Mouse (Mus musculus): ENCODE data around the gene Epb41l3.

Epb41l3 gene

GRCm38 (mm10) chr17:69075501-69076237 is at the start of gene Epb41l3:
Gene Epb41l3, plus strand, starts transcription at chr17:69075683.
- DNase-seq = peak; percentile 90 to 93

- peak in 1 of 2 experiments; percentile 20 for DNase-seq
These were observed 36.5 kb upstream of the Epb41l3 start for GRCm38 (mm10) chr17:69038760-69039675.

- peak; percentile 51 for DNase-seq
These were observed 34.0 kb upstream of the Epb41l3 start for GRCm38 (mm10) chr17:69041516-69041915.

GRCm38 (mm10) chr17:69048826-69049225 is 26.7 kb upstream of the Epb41l3 start:
- no peak for DNase-seq

GRCm38 (mm10) chr17:69054029-69054428 is 21.5 kb upstream of the Epb41l3 start:
- no peak for DNase-seq

DNA sequence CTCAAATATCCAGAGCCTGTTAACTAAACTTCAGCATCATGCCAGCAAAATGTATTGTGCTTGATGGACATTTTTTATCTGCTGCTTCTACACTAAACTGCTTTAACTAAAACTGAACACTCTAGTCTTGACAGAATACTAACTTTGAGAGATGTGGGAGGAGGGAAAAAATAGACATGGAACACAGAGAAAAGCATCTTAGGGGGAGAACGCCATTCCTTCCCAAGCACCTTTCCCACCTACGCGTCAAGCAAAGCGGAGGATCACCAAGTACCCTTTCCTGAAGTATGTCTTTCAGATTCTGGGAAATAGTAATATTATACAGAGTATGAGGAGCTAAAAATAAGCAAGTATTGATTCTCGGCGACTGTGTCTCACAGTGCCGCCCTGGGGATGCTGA is 15.7 kb upstream of the Epb41l3 start:
- no peak for DNase-seq

DNA sequence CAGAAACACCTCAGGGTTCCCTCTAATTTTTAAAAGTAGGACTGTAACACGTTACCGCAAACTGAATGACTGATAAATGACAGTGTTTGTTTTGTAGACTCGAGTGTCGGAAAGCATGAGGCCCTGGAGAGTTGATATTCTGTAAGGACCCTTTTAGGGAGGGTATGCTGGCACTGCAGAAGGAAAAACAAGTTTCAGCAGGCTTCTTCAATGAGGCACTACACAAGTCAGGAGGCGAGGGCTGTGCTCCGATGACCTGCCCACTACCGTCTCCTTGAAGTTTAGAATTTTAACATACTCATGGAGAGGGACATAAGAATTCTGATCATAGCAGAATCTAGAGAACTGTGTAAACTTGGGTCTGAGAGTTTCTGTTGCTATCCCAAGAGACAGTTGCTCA is 15.1 kb upstream of the Epb41l3 start:
- no peak for DNase-seq

- no peak for DNase-seq
These were observed 13.4 kb upstream of the Epb41l3 start for GRCm38 (mm10) chr17:69061883-69062745.

GRCm38 (mm10) chr17:69067937-69068739 is 7.3 kb upstream of the Epb41l3 start:
- DNase-seq = no peak

GRCm38 (mm10) chr17:69074095-69074494 is 1.4 kb upstream of the Epb41l3 start:
- DNase-seq = no peak

- peak; percentile 92 for DNase-seq
These were observed 749 bp downstream of the Epb41l3 start for GRCm38 (mm10) chr17:69076238-69076625.

- DNase-seq = peak; percentile 56 to 61
These were observed 1.5 kb downstream of the Epb41l3 start for GRCm38 (mm10) chr17:69076747-69077543.

GRCm38 (mm10) chr17:69077544-69077920 is 2.0 kb downstream of the Epb41l3 start:
- DNase-seq = no peak

GRCm38 (mm10) chr17:69082316-69082715 is 6.8 kb downstream of the Epb41l3 start:
- peak; percentile 55 to 67 for DNase-seq

DNA sequence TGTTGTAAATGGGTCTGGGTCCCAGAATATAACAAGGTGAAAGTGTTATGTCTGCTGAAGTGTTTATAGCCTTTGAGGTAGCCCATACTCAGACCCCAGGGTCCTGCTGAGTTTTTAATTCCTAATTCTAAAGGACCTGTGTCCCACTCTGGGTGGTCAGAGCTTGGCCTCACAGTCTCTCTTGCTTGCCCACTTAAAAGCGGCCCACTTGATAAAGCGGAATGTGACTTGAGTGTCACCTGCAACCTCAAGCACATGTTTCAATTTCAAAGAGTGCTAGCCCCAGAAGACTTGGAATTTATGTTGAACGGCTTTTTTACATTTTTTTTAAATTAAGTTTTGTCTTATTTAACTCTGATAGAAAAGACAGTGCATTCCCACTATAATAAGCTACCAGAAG is 16.1 kb downstream of the Epb41l3 start:
- DNase-seq = no peak

GRCm38 (mm10) chr17:69097068-69097467 is 21.6 kb downstream of the Epb41l3 start:
- no peak for DNase-seq

DNA sequence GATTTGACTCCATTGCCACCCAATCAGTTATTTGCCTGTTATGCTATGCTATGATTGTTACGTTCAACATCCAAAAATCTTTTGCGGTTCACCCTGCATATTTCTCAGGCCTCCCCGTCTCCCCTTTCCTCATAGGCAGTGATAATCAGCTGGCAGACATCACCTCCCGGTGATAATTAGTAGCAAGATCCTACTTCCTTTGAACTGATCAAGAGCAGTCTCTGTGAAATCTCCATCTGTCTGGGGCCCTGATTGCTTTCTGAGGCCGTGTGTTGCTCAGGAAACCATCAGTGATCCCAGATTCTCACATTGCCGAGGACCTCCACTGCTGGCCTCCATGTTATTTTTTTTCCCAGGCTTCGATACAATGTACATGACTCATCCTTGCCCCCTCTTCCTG is 22.5 kb downstream of the Epb41l3 start:
- peak; percentile 52 to 67 for DNase-seq

DNA sequence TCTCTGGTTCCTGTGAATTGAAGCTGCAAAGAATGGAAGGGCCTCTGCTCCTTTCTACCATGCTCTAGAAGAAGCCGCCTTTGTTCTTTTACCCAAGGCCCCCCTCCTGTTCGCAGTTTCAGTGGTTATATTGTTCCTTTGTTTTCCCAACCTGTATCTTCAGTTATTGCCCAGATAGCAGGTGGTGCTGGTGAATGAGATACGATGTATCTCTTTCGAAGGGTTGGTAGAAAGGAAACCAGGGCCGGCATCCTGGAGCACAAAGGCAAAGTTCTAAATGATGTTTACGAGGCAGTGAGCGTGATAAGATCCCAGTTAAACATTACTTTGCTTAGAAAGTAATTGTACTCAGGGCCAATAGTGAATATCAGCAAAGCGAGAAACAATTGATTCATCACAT is 27.8 kb downstream of the Epb41l3 start:
- no peak for DNase-seq

- DNase-seq = no peak
These were observed 29.7 kb downstream of the Epb41l3 start for GRCm38 (mm10) chr17:69105035-69105798.

GRCm38 (mm10) chr17:69105799-69106401 is 30.4 kb downstream of the Epb41l3 start:
- peak; percentile 80 to 82 for DNase-seq

All from cerebellum, postnatal 14 days (tissue).